In the genomic region with DNA sequence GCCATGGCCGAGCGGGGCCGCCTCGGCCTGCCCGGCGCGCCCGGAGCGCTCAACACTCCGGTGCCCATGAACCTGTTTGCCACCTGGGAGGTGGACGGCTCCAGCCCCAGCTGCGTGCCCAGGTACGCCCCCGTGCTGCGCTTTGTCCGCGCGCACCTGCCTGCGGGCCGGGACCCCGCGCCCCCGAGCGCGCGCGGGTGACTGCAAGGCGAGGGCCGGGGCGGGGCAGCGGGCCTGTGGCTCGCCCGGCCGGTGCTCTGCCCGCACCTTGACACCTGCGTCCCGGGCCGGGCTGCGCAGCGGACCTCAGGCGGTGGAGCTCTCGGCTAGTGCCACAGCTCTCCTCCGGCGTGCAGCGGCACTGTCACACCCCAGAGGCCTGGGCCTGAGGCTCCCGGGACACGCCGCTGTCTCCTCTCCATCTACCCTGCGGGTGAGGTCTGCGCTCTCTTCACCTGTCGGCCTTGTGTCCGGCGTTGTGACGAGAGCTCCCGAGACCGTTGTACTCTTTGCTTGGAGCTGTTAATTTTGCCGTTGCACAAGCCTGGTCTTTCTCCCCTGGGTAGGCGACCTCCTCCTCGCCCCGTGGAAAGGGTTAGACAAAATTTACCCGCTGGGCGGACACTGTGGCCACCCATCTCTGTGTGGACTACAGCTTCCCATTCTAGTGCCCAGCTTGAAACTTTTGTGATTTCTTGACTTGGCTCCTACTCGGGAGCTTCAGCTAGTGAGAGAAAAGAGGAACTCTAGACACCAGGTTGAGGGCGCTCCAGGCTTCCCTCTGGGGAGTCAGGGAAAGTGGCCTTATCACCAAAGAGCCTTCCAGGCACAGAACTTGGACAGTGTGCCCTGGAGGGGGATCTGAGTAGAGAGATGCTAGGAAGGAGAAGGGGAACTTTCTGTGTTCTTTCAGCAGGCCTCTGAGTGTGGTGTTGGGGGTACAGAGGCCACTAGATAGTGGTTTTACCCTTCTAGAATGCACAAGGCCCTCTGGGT, we compare ENCODE assay signal across 8 mouse cellular contexts. TPM values are rescaled to one million over a fixed set of nuclear protein-coding genes. Genes with fewer than 3 reads are reported as not detected.
A peak's percentile ranks its signal among the peaks of the same experiment; 100 is the strongest.
DNase-seq lines count a peak whose midpoint lies in the region; ATAC-seq lines count a peak whose summit lies in the region.

No protein-coding gene starts in this region.

- H3K27me3 ChIP-seq in embryonic facial prominence, embryonic 10.5 days (replicated peaks; ENCODE audit: low read depth, poor library complexity, severe bottlenecking), result no peaks in the 10 kb centered on the region
- no peaks in the 10 kb centered on the region for H3K27me3 ChIP-seq in heart, embryonic 12.5 days (replicated peaks)
- H3K27me3 ChIP-seq in kidney, embryonic 15.5 days, result no peaks in the 10 kb centered on the region
- H3K27me3 ChIP-seq in lung, embryonic 16.5 days (ENCODE audit: control insufficient read depth, insufficient read depth, low read depth, low read length), result no peaks in the 10 kb centered on the region
- no peaks in the 10 kb centered on the region; the same call in 1 of the 2 replicates for H3K27me3 ChIP-seq in neural tube, embryonic 14.5 days (ENCODE audit: control insufficient read depth, insufficient read depth, low read length)

- H3K4me3 ChIP-seq in embryonic facial prominence, embryonic 10.5 days, result peak overlapping the region; percentile 95
- peak overlapping the region; percentile 82 for H3K4me3 ChIP-seq in heart, embryonic 12.5 days
- H3K4me3 ChIP-seq in kidney, embryonic 15.5 days (replicated peaks), result peak overlapping the region; percentile 73
- peak overlapping the region; percentile 89 for H3K4me3 ChIP-seq in lung, embryonic 16.5 days (ENCODE audit: low read length)
- peak overlapping the region; percentile 98 for H3K4me3 ChIP-seq in neural tube, embryonic 14.5 days (ENCODE audit: low read depth, low read length)

- DNase-seq in CD4-positive, CD25-positive, alpha-beta regulatory T cell, adult 2 months (ENCODE audit: low read depth, low spot score), result peak; percentile 58
- peak; percentile 29 for DNase-seq in adrenal gland, adult 8-10 months
- peak; percentile 69 for DNase-seq in embryonic facial prominence, embryonic 10.5 days (ENCODE audit: low spot score)
- DNase-seq in thymus, postnatal 14 days, result peak; percentile 46

- H3K36me3 ChIP-seq in embryonic facial prominence, embryonic 10.5 days (replicated peaks), result no peaks in the 10 kb centered on the region
- H3K36me3 ChIP-seq in heart, embryonic 12.5 days, result no peaks in the 10 kb centered on the region
- H3K36me3 ChIP-seq in kidney, embryonic 15.5 days, result no peaks in the 10 kb centered on the region
- H3K36me3 ChIP-seq in lung, embryonic 16.5 days (ENCODE audit: control insufficient read depth, insufficient read depth, low read length), result no peaks in the 10 kb centered on the region
- no peaks in the 10 kb centered on the region for H3K36me3 ChIP-seq in neural tube, embryonic 14.5 days (ENCODE audit: control insufficient read depth, insufficient read depth, low read length)

- peak overlapping the region; percentile 82 for H3K4me2 ChIP-seq in heart, embryonic 12.5 days
- peak overlapping the region; percentile 89 for H3K4me2 ChIP-seq in kidney, embryonic 15.5 days
- H3K4me2 ChIP-seq in lung, embryonic 16.5 days (ENCODE audit: low read depth, low read length), result peak overlapping the region; percentile 90
- H3K4me2 ChIP-seq in neural tube, embryonic 14.5 days (ENCODE audit: low read depth, low read length), result peak overlapping the region; percentile 91

- H3K27ac ChIP-seq in embryonic facial prominence, embryonic 10.5 days (replicated peaks), result peak overlapping the region; percentile 91
- H3K27ac ChIP-seq in heart, embryonic 12.5 days (ENCODE audit: poor library complexity, severe bottlenecking), result peak overlapping the region; percentile 61
- H3K27ac ChIP-seq in kidney, embryonic 15.5 days, result peak overlapping the region; percentile 55
- H3K27ac ChIP-seq in lung, embryonic 16.5 days (ENCODE audit: low read length), result peak overlapping the region; percentile 75
- H3K27ac ChIP-seq in neural tube, embryonic 14.5 days (ENCODE audit: low read depth, low read length), result peak overlapping the region; percentile 80

- H3K9me3 ChIP-seq in embryonic facial prominence, embryonic 10.5 days, result no peaks in the 10 kb centered on the region
- no peaks in the 10 kb centered on the region for H3K9me3 ChIP-seq in heart, embryonic 12.5 days (replicated peaks)
- H3K9me3 ChIP-seq in kidney, embryonic 15.5 days (replicated peaks), result no peaks in the 10 kb centered on the region
- H3K9me3 ChIP-seq in lung, embryonic 16.5 days (ENCODE audit: control insufficient read depth, low read length), result no peaks in the 10 kb centered on the region
- no peaks in the 10 kb centered on the region for H3K9me3 ChIP-seq in neural tube, embryonic 14.5 days (ENCODE audit: control insufficient read depth, low read length)

- ATAC-seq in heart, embryonic 12.5 days (ENCODE audit: insufficient number of reproducible peaks, low FRiP score), result peak; percentile 50; the same call in 1 of the 2 replicates
- no peak; the same call in none of the 2 replicates for ATAC-seq in kidney, embryonic 15.5 days (replicated peaks; ENCODE audit: low FRiP score)
- ATAC-seq in lung, embryonic 16.5 days (ENCODE audit: low read depth), result peak; percentile 43
- peak; percentile 15 for ATAC-seq in neural tube, embryonic 14.5 days (ENCODE audit: low read depth)

- WGBS in embryonic facial prominence, embryonic 10.5 days, result 2% methylated on average over 64 of the region's 64 CpGs
- 2% methylated on average over 64 of the region's 64 CpGs for WGBS in heart, embryonic 12.5 days
- WGBS in kidney, embryonic 15.5 days, result under 1% methylated on average over 62 of the region's 64 CpGs
- under 1% methylated on average over 55 of the region's 64 CpGs for WGBS in lung, embryonic 16.5 days
- WGBS in neural tube, embryonic 14.5 days, result under 1% methylated on average over 51 of the region's 64 CpGs

- H3K9ac ChIP-seq in heart, embryonic 12.5 days, result peak overlapping the region; percentile 83
- H3K9ac ChIP-seq in kidney, embryonic 15.5 days, result peak overlapping the region; percentile 79
- H3K9ac ChIP-seq in lung, embryonic 16.5 days (ENCODE audit: low read length), result peak overlapping the region; percentile 91
- H3K9ac ChIP-seq in neural tube, embryonic 14.5 days (replicated peaks; ENCODE audit: low read depth, low read length), result peak overlapping the region; percentile 96

- H3K4me1 ChIP-seq in embryonic facial prominence, embryonic 10.5 days, result peaks cover 53% of the 10 kb centered on the region
- peaks cover 31% of the 10 kb centered on the region for H3K4me1 ChIP-seq in heart, embryonic 12.5 days (replicated peaks)
- H3K4me1 ChIP-seq in kidney, embryonic 15.5 days, result peaks cover 37% of the 10 kb centered on the region
- peaks cover 26% of the 10 kb centered on the region for H3K4me1 ChIP-seq in lung, embryonic 16.5 days (replicated peaks; ENCODE audit: control insufficient read depth, insufficient read depth, low read length)
- peaks cover 33% of the 10 kb centered on the region for H3K4me1 ChIP-seq in neural tube, embryonic 14.5 days (ENCODE audit: control insufficient read depth, insufficient read depth, low read length)

RNA-seq across cellular contexts. Expression of gene Pacs2, which starts 0.6 kb away (rescaled TPM):
- 10 to 100 TPM; 42.2 to 60.4 (median 53.7) TPM for total RNA-seq in adrenal gland, adult 8-10 months (2022)
- 13.7 and 14.3 TPM in 2 replicates for polyA plus RNA-seq in embryonic facial prominence, embryonic 10.5 days (2016; fragmentation: Nextera tagmentation; extraction: Ambion mirVana)
- polyA plus RNA-seq in heart, embryonic 12.5 days (2016; fragmentation: Nextera tagmentation; extraction: Ambion mirVana), result 10.5 and 12.2 TPM in 2 replicates
- polyA plus RNA-seq in kidney, embryonic 15.5 days (2015; fragmentation: Nextera tagmentation; extraction: Ambion mirVana), result 12.6 and 14.3 TPM in 2 replicates
- 10.5 and 12.2 TPM in 2 replicates for polyA plus RNA-seq in lung, embryonic 16.5 days (2015; fragmentation: Nextera tagmentation; extraction: Ambion mirVana)
- polyA plus RNA-seq in neural tube, embryonic 14.5 days (2014; fragmentation: Nextera tagmentation; extraction: Ambion mirVana), result 23.0 and 29.4 TPM in 2 replicates

RNA-seq across cellular contexts. Expression of gene Brf1, which starts 14.4 kb away (rescaled TPM):
- 10 to 100 TPM; 49.6 to 86.9 (median 68.3) TPM for total RNA-seq in adrenal gland, adult 8-10 months (2022)
- 59.8 and 60.9 TPM in 2 replicates for polyA plus RNA-seq in embryonic facial prominence, embryonic 10.5 days (2016; fragmentation: Nextera tagmentation; extraction: Ambion mirVana)
- polyA plus RNA-seq in heart, embryonic 12.5 days (2016; fragmentation: Nextera tagmentation; extraction: Ambion mirVana), result 40.3 and 42.9 TPM in 2 replicates
- polyA plus RNA-seq in kidney, embryonic 15.5 days (2015; fragmentation: Nextera tagmentation; extraction: Ambion mirVana), result 62.4 and 70.4 TPM in 2 replicates
- polyA plus RNA-seq in lung, embryonic 16.5 days (2015; fragmentation: Nextera tagmentation; extraction: Ambion mirVana), result 55.5 TPM in 2 replicates
- polyA plus RNA-seq in neural tube, embryonic 14.5 days (2014; fragmentation: Nextera tagmentation; extraction: Ambion mirVana), result 52.1 and 53.8 TPM in 2 replicates

RNA-seq across cellular contexts. Expression of gene Btbd6, which starts 38.6 kb away (rescaled TPM):
- 10 to 100 TPM; 21.5 to 30.9 (median 24.2) TPM for total RNA-seq in adrenal gland, adult 8-10 months (2022)
- polyA plus RNA-seq in embryonic facial prominence, embryonic 10.5 days (2016; fragmentation: Nextera tagmentation; extraction: Ambion mirVana), result 22.3 and 23.0 TPM in 2 replicates
- 22.4 and 23.0 TPM in 2 replicates for polyA plus RNA-seq in heart, embryonic 12.5 days (2016; fragmentation: Nextera tagmentation; extraction: Ambion mirVana)
- 24.7 and 25.3 TPM in 2 replicates for polyA plus RNA-seq in kidney, embryonic 15.5 days (2015; fragmentation: Nextera tagmentation; extraction: Ambion mirVana)
- 23.8 and 26.2 TPM in 2 replicates for polyA plus RNA-seq in lung, embryonic 16.5 days (2015; fragmentation: Nextera tagmentation; extraction: Ambion mirVana)
- 48.1 and 55.5 TPM in 2 replicates for polyA plus RNA-seq in neural tube, embryonic 14.5 days (2014; fragmentation: Nextera tagmentation; extraction: Ambion mirVana)

RNA-seq across cellular contexts. Expression of gene Tex22, which starts 59.4 kb away (rescaled TPM):
- total RNA-seq in adrenal gland, adult 8-10 months (2022), result under 1 TPM in 3 of 4 experiments, not detected in 1; 0.38 to 0.65 (median 0.62) TPM
- not detected in 2 replicates for polyA plus RNA-seq in embryonic facial prominence, embryonic 10.5 days (2016; fragmentation: Nextera tagmentation; extraction: Ambion mirVana)
- polyA plus RNA-seq in heart, embryonic 12.5 days (2016; fragmentation: Nextera tagmentation; extraction: Ambion mirVana), result not detected in 2 replicates
- polyA plus RNA-seq in kidney, embryonic 15.5 days (2015; fragmentation: Nextera tagmentation; extraction: Ambion mirVana), result 0.80 TPM in 1 of 2 replicates, not detected in the other
- polyA plus RNA-seq in lung, embryonic 16.5 days (2015; fragmentation: Nextera tagmentation; extraction: Ambion mirVana), result 0.15 TPM in 1 of 2 replicates, not detected in the other
- polyA plus RNA-seq in neural tube, embryonic 14.5 days (2014; fragmentation: Nextera tagmentation; extraction: Ambion mirVana), result 0.21 and 0.36 TPM in 2 replicates
